Mouse (Mus musculus) ES-Bruce4 (cell line): ENCODE results near the gene Nme4.
"Not testable (repeated sequence)": the region's sequence is repeated elsewhere in the genome, so short reads cannot be mapped to it uniquely, and the experiment has no call there.

Experiments
- CTCF ChIP-seq: IDR thresholded peaks from one replicate; pipeline ENCODE4 v1.8.1; 2011; ENCODE audit warnings: low read depth, low read length
- EP300 ChIP-seq: IDR thresholded peaks from 2 replicates; pipeline ENCODE4 v1.6.1; 2011; ENCODE audit warnings: low read depth, low read length; ENCODE audit not compliant: insufficient read depth
- POLR2A ChIP-seq: IDR thresholded peaks from one replicate; pipeline ENCODE4 v1.8.1; 2011; ENCODE audit warnings: low read length; ENCODE audit not compliant: insufficient read depth

- not testable (repeated sequence) for TF ChIP-seq CTCF, POLR2A, EP300
Observed at GRCm38 (mm10) chr17:26114461-26114860, 19.1 kb upstream of the Nme4 start.
